Mouse (Mus musculus): ENCODE results near the gene Ntsr2. TPM values are rescaled to one million over a fixed set of nuclear protein-coding genes. Genes with fewer than 3 reads are reported as not detected.

Gene Ntsr2
- polyA plus RNA-seq, 1 experiment = 1.7 TPM

GRCm38 (mm10) chr12:16639078-16639771 is 14.0 kb upstream of the Ntsr2 start:
- Histone ChIP-seq H3K27ac (ENCODE audit: control insufficient read depth, insufficient read depth, low read depth, low read length) (no peak overlapping the region), H3K4me3 (ENCODE audit: control insufficient read depth, low read depth, low read length) (no peak overlapping the region), H3K4me1 (ENCODE audit: control insufficient read depth, insufficient read depth, low read length) (no peaks in the 10 kb centered on the region), H3K36me3 (ENCODE audit: control insufficient read depth, insufficient read depth, low read length) (no peaks in the 10 kb centered on the region), H3K27me3 (ENCODE audit: control insufficient read depth, insufficient read depth, low read length) (no peaks in the 10 kb centered on the region)
- TF ChIP-seq POLR2A (IDR thresholded peaks at IDR 0.05; ENCODE audit: control insufficient read depth, low read depth, low read length) = no peak

- TF ChIP-seq POLR2A (IDR thresholded peaks at IDR 0.05; ENCODE audit: control insufficient read depth, low read depth, low read length) = no peak
- TF ChIP-seq CTCF (IDR thresholded peaks at IDR 0.05; ENCODE audit: control insufficient read depth, insufficient read depth, insufficient replicate concordance, low read depth, low read length) = no peak
- H3K36me3 ChIP-seq (ENCODE audit: control insufficient read depth, insufficient read depth, low read length) = no peaks in the 10 kb centered on the region
- no peaks in the 10 kb centered on the region for H3K4me1 ChIP-seq (ENCODE audit: control insufficient read depth, insufficient read depth, low read length)
- H3K27me3 ChIP-seq (ENCODE audit: control insufficient read depth, insufficient read depth, low read length) = no peaks in the 10 kb centered on the region
- H3K4me3 ChIP-seq (ENCODE audit: control insufficient read depth, low read depth, low read length) = no peak overlapping the region
- no peak overlapping the region for H3K27ac ChIP-seq (ENCODE audit: control insufficient read depth, insufficient read depth, low read depth, low read length)
Measured at GRCm38 (mm10) chr12:16640075-16640474, 13.1 kb upstream of the Ntsr2 start.

GRCm38 (mm10) chr12:16642000-16642399 is 11.2 kb upstream of the Ntsr2 start:
- H3K4me1 ChIP-seq (ENCODE audit: control insufficient read depth, insufficient read depth, low read length) = no peaks in the 10 kb centered on the region
- TF ChIP-seq POLR2A (IDR thresholded peaks at IDR 0.05; ENCODE audit: control insufficient read depth, low read depth, low read length) (no peak), CTCF (IDR thresholded peaks at IDR 0.05; ENCODE audit: control insufficient read depth, insufficient read depth, insufficient replicate concordance, low read depth, low read length) (peak; percentile 60; the same call in 1 of the 2 replicates)
- H3K4me3 ChIP-seq (ENCODE audit: control insufficient read depth, low read depth, low read length) = no peak overlapping the region
- H3K27me3 ChIP-seq (ENCODE audit: control insufficient read depth, insufficient read depth, low read length) = no peaks in the 10 kb centered on the region
- no peaks in the 10 kb centered on the region for H3K36me3 ChIP-seq (ENCODE audit: control insufficient read depth, insufficient read depth, low read length)
- H3K27ac ChIP-seq (ENCODE audit: control insufficient read depth, insufficient read depth, low read depth, low read length) = no peak overlapping the region

- Histone ChIP-seq H3K4me3 (ENCODE audit: control insufficient read depth, low read depth, low read length) (peak overlapping the region; percentile 69), H3K36me3 (ENCODE audit: control insufficient read depth, insufficient read depth, low read length) (no peaks in the 10 kb centered on the region), H3K27ac (ENCODE audit: control insufficient read depth, insufficient read depth, low read depth, low read length) (no peak overlapping the region), H3K27me3 (ENCODE audit: control insufficient read depth, insufficient read depth, low read length) (no peaks in the 10 kb centered on the region), H3K4me1 (ENCODE audit: control insufficient read depth, insufficient read depth, low read length) (no peaks in the 10 kb centered on the region)
- TF ChIP-seq CTCF (IDR thresholded peaks at IDR 0.05; ENCODE audit: control insufficient read depth, insufficient read depth, insufficient replicate concordance, low read depth, low read length) = no peak
- TF ChIP-seq POLR2A (IDR thresholded peaks at IDR 0.05; ENCODE audit: control insufficient read depth, low read depth, low read length) = no peak
Measured at GRCm38 (mm10) chr12:16643508-16644345, 9.5 kb upstream of the Ntsr2 start.

- no peaks in the 10 kb centered on the region for H3K4me1 ChIP-seq (ENCODE audit: control insufficient read depth, insufficient read depth, low read length)
- TF ChIP-seq POLR2A (IDR thresholded peaks at IDR 0.05; ENCODE audit: control insufficient read depth, low read depth, low read length) (no peak), CTCF (IDR thresholded peaks at IDR 0.05; ENCODE audit: control insufficient read depth, insufficient read depth, insufficient replicate concordance, low read depth, low read length) (no peak)
- no peak overlapping the region for H3K27ac ChIP-seq (ENCODE audit: control insufficient read depth, insufficient read depth, low read depth, low read length)
- no peaks in the 10 kb centered on the region for H3K36me3 ChIP-seq (ENCODE audit: control insufficient read depth, insufficient read depth, low read length)
- no peaks in the 10 kb centered on the region for H3K27me3 ChIP-seq (ENCODE audit: control insufficient read depth, insufficient read depth, low read length)
- H3K4me3 ChIP-seq (ENCODE audit: control insufficient read depth, low read depth, low read length) = peak overlapping the region; percentile 69; the same call in 1 of the 2 replicates
Measured at GRCm38 (mm10) chr12:16644698-16645097, 8.5 kb upstream of the Ntsr2 start.

- Histone ChIP-seq H3K4me1 (ENCODE audit: control insufficient read depth, insufficient read depth, low read length) (no peaks in the 10 kb centered on the region), H3K27ac (ENCODE audit: control insufficient read depth, insufficient read depth, low read depth, low read length) (no peak overlapping the region), H3K27me3 (ENCODE audit: control insufficient read depth, insufficient read depth, low read length) (no peaks in the 10 kb centered on the region), H3K36me3 (ENCODE audit: control insufficient read depth, insufficient read depth, low read length) (no peaks in the 10 kb centered on the region), H3K4me3 (ENCODE audit: control insufficient read depth, low read depth, low read length) (no peak overlapping the region)
- no peak for TF ChIP-seq POLR2A (IDR thresholded peaks at IDR 0.05; ENCODE audit: control insufficient read depth, low read depth, low read length)
- no peak for TF ChIP-seq CTCF (IDR thresholded peaks at IDR 0.05; ENCODE audit: control insufficient read depth, insufficient read depth, insufficient replicate concordance, low read depth, low read length)
Measured at GRCm38 (mm10) chr12:16646780-16647409, 6.3 kb upstream of the Ntsr2 start.

GRCm38 (mm10) chr12:16648273-16648672 is 4.9 kb upstream of the Ntsr2 start:
- H3K4me1 ChIP-seq (ENCODE audit: control insufficient read depth, insufficient read depth, low read length) = peaks cover under 1% of the 10 kb centered on the region; the same call in 1 of the 2 replicates
- no peaks in the 10 kb centered on the region for H3K36me3 ChIP-seq (ENCODE audit: control insufficient read depth, insufficient read depth, low read length)
- no peaks in the 10 kb centered on the region for H3K27me3 ChIP-seq (ENCODE audit: control insufficient read depth, insufficient read depth, low read length)
- no peak overlapping the region for H3K27ac ChIP-seq (ENCODE audit: control insufficient read depth, insufficient read depth, low read depth, low read length)
- no peak for TF ChIP-seq CTCF (IDR thresholded peaks at IDR 0.05; ENCODE audit: control insufficient read depth, insufficient read depth, insufficient replicate concordance, low read depth, low read length)
- no peak for TF ChIP-seq POLR2A (IDR thresholded peaks at IDR 0.05; ENCODE audit: control insufficient read depth, low read depth, low read length)
- no peak overlapping the region for H3K4me3 ChIP-seq (ENCODE audit: control insufficient read depth, low read depth, low read length)
